Mouse (Mus musculus): Measurements from ENCODE around the gene Abca12. TPM values are rescaled to one million over a fixed set of nuclear protein-coding genes. Genes with fewer than 3 reads are reported as not detected.

The Abca12 gene
- polyA plus RNA-seq, 2 experiments, result not detected

DNA sequence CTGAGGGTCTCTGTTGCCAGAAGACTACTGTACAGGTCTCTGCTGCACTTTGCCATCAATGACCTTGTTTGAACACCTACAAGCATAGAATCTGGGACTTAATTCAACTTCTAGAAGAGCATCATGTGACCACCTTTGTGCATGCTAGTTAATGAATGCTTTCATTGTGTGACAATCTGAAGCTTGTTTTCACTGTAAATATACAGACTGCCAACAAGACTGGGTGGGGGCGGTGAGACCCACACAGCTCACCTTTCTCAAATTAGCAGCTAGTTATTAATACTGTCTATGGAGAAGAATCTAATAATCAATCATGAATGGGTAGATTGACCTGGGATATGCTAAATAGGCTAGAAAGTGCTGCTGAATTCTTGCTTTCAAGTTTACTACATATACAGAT lies 30.6 kb downstream of the Abca12 start:
- DNase-seq (ENCODE audit: low read depth in 3 of 3, low spot score in 3 of 3), result no peak
- H3K9ac ChIP-seq (replicated peaks), result no peak overlapping the region
- no peak overlapping the region for H3K27ac ChIP-seq
- ATAC-seq (ENCODE audit: insufficient read depth), result no peak
- H3K27me3 ChIP-seq (ENCODE audit: control insufficient read depth, insufficient read depth, low read length), result no peaks in the 10 kb centered on the region
- WGBS (ENCODE audit: insufficient replicate concordance), result 76% methylated on average over 1 of the region's 1 CpGs
- H3K9me3 ChIP-seq (ENCODE audit: control insufficient read depth, low read length), result no peaks in the 10 kb centered on the region
- H3K4me3 ChIP-seq (ENCODE audit: insufficient read depth in 1 of 2, low read depth in 2 of 2, low read length in 2 of 2), result no peak overlapping the region
- TF ChIP-seq EP300 (IDR thresholded peaks at IDR 0.05; ENCODE audit: low read depth) (no peak), CTCF (IDR thresholded peaks at IDR 0.05; ENCODE audit: low read depth) (no peak)
- no peaks in the 10 kb centered on the region for H3K4me1 ChIP-seq (replicated peaks; ENCODE audit: control insufficient read depth in 2 of 2, insufficient read depth in 2 of 2, low read length in 1 of 2)
- no peak overlapping the region for H3K4me2 ChIP-seq (ENCODE audit: low read depth)
- H3K36me3 ChIP-seq (replicated peaks; ENCODE audit: control insufficient read depth, insufficient read depth, low read depth), result no peaks in the 10 kb centered on the region

- Histone ChIP-seq H3K36me3 (replicated peaks; ENCODE audit: control insufficient read depth, insufficient read depth, low read depth) (no peaks in the 10 kb centered on the region), H3K9me3 (ENCODE audit: control insufficient read depth, low read length) (no peaks in the 10 kb centered on the region), H3K27me3 (ENCODE audit: control insufficient read depth, insufficient read depth, low read length) (no peaks in the 10 kb centered on the region), H3K4me3 (ENCODE audit: insufficient read depth in 1 of 2, low read depth in 2 of 2, low read length in 2 of 2) (no peak overlapping the region), H3K4me1 (replicated peaks; ENCODE audit: control insufficient read depth in 2 of 2, insufficient read depth in 2 of 2, low read length in 1 of 2) (no peaks in the 10 kb centered on the region), H3K9ac (replicated peaks) (no peak overlapping the region), H3K4me2 (ENCODE audit: low read depth) (no peak overlapping the region), H3K27ac (no peak overlapping the region)
- 66% methylated on average over 5 of the region's 5 CpGs for WGBS (ENCODE audit: insufficient replicate concordance)
- no peak for ATAC-seq (ENCODE audit: insufficient read depth)
- no peak for DNase-seq (ENCODE audit: low read depth in 3 of 3, low spot score in 3 of 3)
- TF ChIP-seq EP300 (IDR thresholded peaks at IDR 0.05; ENCODE audit: low read depth) (no peak), CTCF (IDR thresholded peaks at IDR 0.05; ENCODE audit: low read depth) (no peak)
These were observed 41.6 kb downstream of the Abca12 start for GRCm38 (mm10) chr1:71373090-71373489.

- no peak for ATAC-seq (ENCODE audit: insufficient read depth)
- no peak overlapping the region for H3K4me3 ChIP-seq (ENCODE audit: insufficient read depth in 1 of 2, low read depth in 2 of 2, low read length in 2 of 2)
- TF ChIP-seq CTCF (IDR thresholded peaks at IDR 0.05; ENCODE audit: low read depth), result no peak
- TF ChIP-seq EP300 (IDR thresholded peaks at IDR 0.05; ENCODE audit: low read depth), result no peak
- H3K27ac ChIP-seq, result no peak overlapping the region
- H3K9me3 ChIP-seq (ENCODE audit: control insufficient read depth, low read length), result no peaks in the 10 kb centered on the region
- no peak overlapping the region for H3K9ac ChIP-seq (replicated peaks)
- H3K4me2 ChIP-seq (ENCODE audit: low read depth), result no peak overlapping the region
- H3K27me3 ChIP-seq (ENCODE audit: control insufficient read depth, insufficient read depth, low read length), result no peaks in the 10 kb centered on the region; the same call in 1 of the 2 replicates
- no peak for DNase-seq (ENCODE audit: low read depth in 3 of 3, low spot score in 3 of 3)
- H3K36me3 ChIP-seq (replicated peaks; ENCODE audit: control insufficient read depth, insufficient read depth, low read depth), result no peaks in the 10 kb centered on the region
- H3K4me1 ChIP-seq (replicated peaks; ENCODE audit: control insufficient read depth in 2 of 2, insufficient read depth in 2 of 2, low read length in 1 of 2), result no peaks in the 10 kb centered on the region
These were observed 44.4 kb downstream of the Abca12 start for GRCm38 (mm10) chr1:71370266-71370665.

- no peak for ATAC-seq (ENCODE audit: insufficient read depth)
- TF ChIP-seq CTCF (IDR thresholded peaks at IDR 0.05; ENCODE audit: low read depth), result no peak
- TF ChIP-seq EP300 (IDR thresholded peaks at IDR 0.05; ENCODE audit: low read depth), result no peak
- H3K4me2 ChIP-seq (ENCODE audit: low read depth), result no peak overlapping the region
- H3K27me3 ChIP-seq (ENCODE audit: control insufficient read depth, insufficient read depth, low read length), result no peaks in the 10 kb centered on the region; the same call in 1 of the 2 replicates
- H3K9ac ChIP-seq (replicated peaks), result no peak overlapping the region
- H3K4me1 ChIP-seq (replicated peaks; ENCODE audit: control insufficient read depth in 2 of 2, insufficient read depth in 2 of 2, low read length in 1 of 2), result no peaks in the 10 kb centered on the region
- no peaks in the 10 kb centered on the region for H3K9me3 ChIP-seq (ENCODE audit: control insufficient read depth, low read length)
- H3K4me3 ChIP-seq (ENCODE audit: insufficient read depth in 1 of 2, low read depth in 2 of 2, low read length in 2 of 2), result no peak overlapping the region
- DNase-seq (ENCODE audit: low read depth in 3 of 3, low spot score in 3 of 3), result no peak
- H3K36me3 ChIP-seq (replicated peaks; ENCODE audit: control insufficient read depth, insufficient read depth, low read depth), result no peaks in the 10 kb centered on the region
- 56% methylated on average over 1 of the region's 1 CpGs for WGBS (ENCODE audit: insufficient replicate concordance)
- H3K27ac ChIP-seq, result no peak overlapping the region
These were observed 46.9 kb downstream of the Abca12 start for GRCm38 (mm10) chr1:71367770-71368169.

DNA sequence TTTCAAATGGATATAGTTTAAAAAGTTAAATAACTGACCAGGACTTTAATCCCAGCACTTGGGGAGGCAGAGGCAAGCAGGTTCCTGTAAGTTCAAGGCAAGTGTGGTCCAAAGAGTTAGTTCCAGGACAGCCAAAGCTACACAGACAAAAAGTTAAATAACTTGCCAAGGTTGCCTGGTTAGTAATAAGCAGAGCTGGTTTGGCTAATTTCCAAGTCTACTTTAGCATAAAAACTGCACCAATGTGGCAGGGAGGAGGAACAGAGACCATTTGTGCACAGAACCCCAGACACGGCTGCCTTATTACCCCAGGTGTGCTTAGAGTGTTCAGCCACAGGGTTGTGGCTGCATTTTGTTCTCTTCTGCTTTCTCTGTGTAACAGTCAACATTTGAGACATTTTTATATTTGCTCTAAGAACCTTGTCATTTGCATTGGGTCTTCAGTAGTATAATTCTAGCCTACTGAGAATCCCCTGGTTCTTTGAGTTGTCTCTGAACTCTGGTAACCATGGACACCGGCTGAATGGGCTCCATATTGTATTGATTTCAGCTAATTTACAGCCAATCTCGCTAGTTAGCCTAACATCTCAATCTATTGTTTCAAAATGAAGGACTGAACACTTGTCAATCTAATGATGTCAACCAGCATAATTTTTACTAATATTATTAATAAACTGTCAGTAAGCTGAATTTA lies 71.7 kb downstream of the Abca12 start:
- no peak overlapping the region for H3K4me2 ChIP-seq (ENCODE audit: low read depth)
- WGBS (ENCODE audit: insufficient replicate concordance), result 53% methylated on average over 3 of the region's 3 CpGs

More for the DNA sequence above, 71.7 kb downstream of the Abca12 start:
- H3K4me1 ChIP-seq (replicated peaks; ENCODE audit: control insufficient read depth in 2 of 2, insufficient read depth in 2 of 2, low read length in 1 of 2), result no peaks in the 10 kb centered on the region
- DNase-seq (ENCODE audit: low read depth in 3 of 3, low spot score in 3 of 3), result no peak
- no peak overlapping the region for H3K9ac ChIP-seq (replicated peaks)
- no peaks in the 10 kb centered on the region for H3K36me3 ChIP-seq (replicated peaks; ENCODE audit: control insufficient read depth, insufficient read depth, low read depth)
- H3K27ac ChIP-seq, result no peak overlapping the region
- no peak for ATAC-seq (ENCODE audit: insufficient read depth)
- H3K27me3 ChIP-seq (ENCODE audit: control insufficient read depth, insufficient read depth, low read length), result no peaks in the 10 kb centered on the region
- H3K9me3 ChIP-seq (ENCODE audit: control insufficient read depth, low read length), result no peaks in the 10 kb centered on the region
- TF ChIP-seq CTCF (IDR thresholded peaks at IDR 0.05; ENCODE audit: low read depth) (no peak), EP300 (IDR thresholded peaks at IDR 0.05; ENCODE audit: low read depth) (no peak)
- H3K4me3 ChIP-seq (ENCODE audit: insufficient read depth in 1 of 2, low read depth in 2 of 2, low read length in 2 of 2), result no peak overlapping the region

Data from liver, embryonic 14.5 days (tissue).